Mouse (Mus musculus) macrophage (primary cell): ENCODE measurements around the gene Tmem119. TPM values are rescaled to one million over a fixed set of nuclear protein-coding genes. Genes with fewer than 3 reads are reported as not detected.
"Not testable (repeated sequence)": the region's sequence is repeated elsewhere in the genome, so short reads cannot be mapped to it uniquely, and the experiment has no call there.

ENCODE experiments used
- H3K27ac ChIP-seq: fragments of 350-480 bp; formaldehyde crosslinking; 2 replicates; pipeline ENCODE4 v1.9.0; 2021
- H3K36me3 ChIP-seq: fragments of 350-480 bp; formaldehyde crosslinking; 2 replicates; pipeline ENCODE4 v1.9.0; 2021; ENCODE audit errors: inconsistent target
- H3K4me3 ChIP-seq: fragments of 350-480 bp; formaldehyde crosslinking; 2 replicates; pipeline ENCODE4 v1.9.0; 2021; ENCODE audit errors: inconsistent target
- H3K79me2 ChIP-seq: fragments of 350-480 bp; formaldehyde crosslinking; 2 replicates; pipeline ENCODE4 v1.9.0; 2021; ENCODE audit errors: inconsistent target
- WGBS: methylation state at CpG from one replicate; pipeline ENCODE4 v1.1.7; 2026; ENCODE audit warnings: inconsistent platforms; ENCODE audit not compliant: missing documents; 5-methylcytosine and 5-hydroxymethylcytosine counted together
- polyA plus RNA-seq: library from polyadenylated mRNA; stranded (reverse); fragments of 250-400 nt; gene quantifications from 3 replicates; pipeline ENCODE4 v1.2.4, GENCODE M21; 2018; ENCODE audit warnings: inconsistent platforms

Gene Tmem119
- polyA plus RNA-seq, 1 experiment from 2014 or later, result not detected

GRCm38 (mm10) chr5:113811824-113812420 is 11.6 kb upstream of the Tmem119 start:
- 48% methylated on average over 3 of the region's 12 CpGs for WGBS
- H3K27ac ChIP-seq, H3K4me3 ChIP-seq, H3K36me3 ChIP-seq, H3K79me2 ChIP-seq: not testable (repeated sequence)

GRCm38 (mm10) chr5:113810111-113810510 is 9.8 kb upstream of the Tmem119 start:
- H3K79me2 ChIP-seq, result no peaks in the 10 kb centered on the region
- H3K4me3 ChIP-seq, result no peak overlapping the region
- no peak overlapping the region for H3K27ac ChIP-seq
- WGBS, result 31% methylated on average over 4 of the region's 4 CpGs
- no peaks in the 10 kb centered on the region for H3K36me3 ChIP-seq

GRCm38 (mm10) chr5:113808177-113808576 is 7.9 kb upstream of the Tmem119 start:
- Histone ChIP-seq H3K36me3 (no peaks in the 10 kb centered on the region), H3K79me2 (no peaks in the 10 kb centered on the region), H3K4me3 (no peak overlapping the region), H3K27ac (no peak overlapping the region)
- WGBS, result 79% methylated on average over 2 of the region's 2 CpGs

GRCm38 (mm10) chr5:113807712-113808111 is 7.4 kb upstream of the Tmem119 start:
- 82% methylated on average over 9 of the region's 9 CpGs for WGBS

GRCm38 (mm10) chr5:113806414-113806813 is 6.1 kb upstream of the Tmem119 start:
- Histone ChIP-seq H3K79me2 (no peaks in the 10 kb centered on the region), H3K4me3 (no peak overlapping the region), H3K27ac (no peak overlapping the region), H3K36me3 (no peaks in the 10 kb centered on the region)
- WGBS, result 28% methylated on average over 10 of the region's 10 CpGs

More at GRCm38 (mm10) chr5:113807712-113808111, 7.4 kb upstream of the Tmem119 start:
- Histone ChIP-seq H3K27ac (no peak overlapping the region), H3K4me3 (no peak overlapping the region), H3K79me2 (no peaks in the 10 kb centered on the region), H3K36me3 (no peaks in the 10 kb centered on the region)

- H3K27ac ChIP-seq, result no peak overlapping the region
- 63% methylated on average over 9 of the region's 9 CpGs for WGBS
- no peaks in the 10 kb centered on the region for H3K79me2 ChIP-seq
- H3K36me3 ChIP-seq, result no peaks in the 10 kb centered on the region
- no peak overlapping the region for H3K4me3 ChIP-seq
Measured at GRCm38 (mm10) chr5:113805301-113805700, 5.0 kb upstream of the Tmem119 start.

GRCm38 (mm10) chr5:113804395-113804966 is 4.2 kb upstream of the Tmem119 start:
- Histone ChIP-seq H3K36me3 (no peaks in the 10 kb centered on the region), H3K79me2 (no peaks in the 10 kb centered on the region), H3K27ac (no peak overlapping the region), H3K4me3 (no peak overlapping the region)
- 48% methylated on average over 7 of the region's 7 CpGs for WGBS

- no peaks in the 10 kb centered on the region for H3K79me2 ChIP-seq
- 83% methylated on average over 5 of the region's 5 CpGs for WGBS
- no peak overlapping the region for H3K27ac ChIP-seq
- no peak overlapping the region for H3K4me3 ChIP-seq
- no peaks in the 10 kb centered on the region for H3K36me3 ChIP-seq
Measured at GRCm38 (mm10) chr5:113799691-113800090, 625 bp downstream of the Tmem119 start.

GRCm38 (mm10) chr5:113798525-113798924 is 1.8 kb downstream of the Tmem119 start:
- WGBS, result 44% methylated on average over 9 of the region's 9 CpGs
- Histone ChIP-seq H3K36me3 (no peaks in the 10 kb centered on the region), H3K4me3 (no peak overlapping the region), H3K27ac (no peak overlapping the region), H3K79me2 (no peaks in the 10 kb centered on the region)

GRCm38 (mm10) chr5:113797149-113797882 is 3.0 kb downstream of the Tmem119 start:
- H3K4me3 ChIP-seq, result no peak overlapping the region
- no peaks in the 10 kb centered on the region for H3K36me3 ChIP-seq
- no peak overlapping the region for H3K27ac ChIP-seq
- WGBS, result 66% methylated on average over 19 of the region's 19 CpGs
- H3K79me2 ChIP-seq, result no peaks in the 10 kb centered on the region

GRCm38 (mm10) chr5:113796401-113797148 is 3.7 kb downstream of the Tmem119 start:
- no peak overlapping the region for H3K4me3 ChIP-seq
- no peak overlapping the region for H3K27ac ChIP-seq
- no peaks in the 10 kb centered on the region for H3K36me3 ChIP-seq
- no peaks in the 10 kb centered on the region for H3K79me2 ChIP-seq
- 15% methylated on average over 13 of the region's 13 CpGs for WGBS

- Histone ChIP-seq H3K27ac (no peak overlapping the region), H3K4me3 (no peak overlapping the region), H3K79me2 (no peaks in the 10 kb centered on the region), H3K36me3 (no peaks in the 10 kb centered on the region)
- 89% methylated on average over 13 of the region's 16 CpGs for WGBS
Measured at GRCm38 (mm10) chr5:113791197-113792095, 8.9 kb downstream of the Tmem119 start.

GRCm38 (mm10) chr5:113790453-113791196 is 9.7 kb downstream of the Tmem119 start:
- H3K79me2 ChIP-seq, result no peaks in the 10 kb centered on the region
- no peaks in the 10 kb centered on the region for H3K36me3 ChIP-seq
- no peak overlapping the region for H3K27ac ChIP-seq
- WGBS, result 59% methylated on average over 11 of the region's 11 CpGs
- no peak overlapping the region for H3K4me3 ChIP-seq
